Mouse (Mus musculus): ENCODE data around the gene Arntl.

GRCm38 (mm10) chr7:113334036-113334435 lies 126.8 kb downstream of the Arntl start:
- no peak for TF ChIP-seq USF1 (IDR thresholded peaks at IDR 0.05; ENCODE audit: low read depth)
- TF ChIP-seq CTCF (IDR thresholded peaks at IDR 0.05; ENCODE audit: control insufficient read depth, insufficient read depth, insufficient read length): no peak
- TF ChIP-seq MAX (IDR thresholded peaks at IDR 0.05): no peak
- TF ChIP-seq MYOG (IDR thresholded peaks at IDR 0.05; ENCODE audit: control insufficient read depth, extremely low read depth, insufficient read length): no peak

All from C2C12 (cell line).